Mouse (Mus musculus): ENCODE measurements around the gene Adamts2.

DNA sequence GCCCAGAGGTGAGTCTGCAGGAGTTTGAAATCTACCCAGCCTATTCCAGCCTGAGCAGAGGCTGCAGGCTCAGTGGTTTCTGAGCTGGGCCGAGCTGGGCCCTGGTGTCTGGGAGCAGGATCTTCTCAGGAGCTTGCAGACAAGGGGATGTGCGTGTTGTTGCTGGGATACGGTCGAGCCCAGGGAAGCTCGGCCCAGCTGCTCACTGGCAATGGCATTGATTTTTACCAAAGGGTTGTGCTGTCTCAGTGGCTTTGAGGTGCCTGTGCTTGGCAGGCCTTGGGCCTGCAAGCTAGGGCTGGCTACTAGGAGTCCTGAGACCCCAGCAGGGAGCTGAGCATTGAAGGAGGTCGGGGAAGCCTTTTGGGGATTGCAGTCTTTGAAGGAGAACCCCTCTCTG is 30.4 kb upstream of the Adamts2 start:
- TF ChIP-seq CTCF (IDR thresholded peaks at IDR 0.05) (no peak), POLR2A (IDR thresholded peaks at IDR 0.05; ENCODE audit: insufficient read depth, low read depth, low read length) (no peak), EP300 (IDR thresholded peaks at IDR 0.05; ENCODE audit: insufficient read depth, low read depth, low read length) (no peak)
